Mouse (Mus musculus): Measurements from ENCODE around the gene Nck2.
"Not testable (repeated sequence)": the region's sequence is repeated elsewhere in the genome, so short reads cannot be mapped to it uniquely, and the experiment has no call there.

Gene Nck2

GRCm38 (mm10) chr1:43537021-43537420, 92.6 kb downstream of the Nck2 start:
- DNase-seq = no peak

GRCm38 (mm10) chr1:43537496-43537895, 93.1 kb downstream of the Nck2 start:
- DNase-seq = no peak

GRCm38 (mm10) chr1:43538716-43539115, 94.3 kb downstream of the Nck2 start:
- no peak for DNase-seq

- DNase-seq = no peak
Measured at GRCm38 (mm10) chr1:43539689-43540380, 95.5 kb downstream of the Nck2 start.

- no peak for DNase-seq
Measured at GRCm38 (mm10) chr1:43542339-43542738, 98.0 kb downstream of the Nck2 start.

- no peak for DNase-seq
Measured at GRCm38 (mm10) chr1:43547644-43548043, 103.3 kb downstream of the Nck2 start.

- DNase-seq = no peak
Measured at GRCm38 (mm10) chr1:43548749-43549148, 104.4 kb downstream of the Nck2 start.

GRCm38 (mm10) chr1:43550525-43550924, 106.1 kb downstream of the Nck2 start:
- no peak for DNase-seq

GRCm38 (mm10) chr1:43553989-43554679, 109.8 kb downstream of the Nck2 start:
- not testable (repeated sequence) for DNase-seq

GRCm38 (mm10) chr1:43555222-43555974, 111.0 kb downstream of the Nck2 start:
- peak; percentile 81 for DNase-seq

- peak; percentile 34 for DNase-seq
Measured at GRCm38 (mm10) chr1:43558329-43558728, 114.0 kb downstream of the Nck2 start.

GRCm38 (mm10) chr1:43559043-43559692, 114.8 kb downstream of the Nck2 start:
- peak; percentile 3 for DNase-seq

GRCm38 (mm10) chr1:43561085-43561484, 116.7 kb downstream of the Nck2 start:
- DNase-seq = peak; percentile 7

GRCm38 (mm10) chr1:43562002-43562666, 117.8 kb downstream of the Nck2 start:
- peak; percentile 63 for DNase-seq

- no peak for DNase-seq
Measured at GRCm38 (mm10) chr1:43565260-43565659, 120.9 kb downstream of the Nck2 start.

- peak; percentile 13 for DNase-seq
Measured at GRCm38 (mm10) chr1:43566677-43567377, 122.4 kb downstream of the Nck2 start.

- no peak for DNase-seq
Measured at GRCm38 (mm10) chr1:43568824-43569223, 124.4 kb downstream of the Nck2 start.

GRCm38 (mm10) chr1:43571105-43571504, 126.7 kb downstream of the Nck2 start:
- peak; percentile 35 for DNase-seq

- peak; percentile 43 for DNase-seq
Measured at GRCm38 (mm10) chr1:43574793-43575304, 130.5 kb downstream of the Nck2 start.

- peak; percentile 35 for DNase-seq
Measured at GRCm38 (mm10) chr1:43577371-43577770, 133.0 kb downstream of the Nck2 start.

- no peak for DNase-seq
Measured at GRCm38 (mm10) chr1:43583564-43583963, 139.2 kb downstream of the Nck2 start.

GRCm38 (mm10) chr1:43589001-43589400, 144.6 kb downstream of the Nck2 start:
- DNase-seq = no peak
